Mouse (Mus musculus): Measurements from ENCODE around the gene Pnrc2.

GRCm38 (mm10) chr4:135854630-135855029, 19.0 kb downstream of the Pnrc2 start:
- TF ChIP-seq CTCF (IDR thresholded peaks at IDR 0.05; ENCODE audit: borderline replicate concordance, insufficient read depth, low read depth, low read length) (no peak), POLR2A (IDR thresholded peaks at IDR 0.05; ENCODE audit: borderline replicate concordance, insufficient read depth, low read length) (no peak)
